Mouse (Mus musculus): Measurements from ENCODE around the gene Nol3.

Gene Nol3

DNA sequence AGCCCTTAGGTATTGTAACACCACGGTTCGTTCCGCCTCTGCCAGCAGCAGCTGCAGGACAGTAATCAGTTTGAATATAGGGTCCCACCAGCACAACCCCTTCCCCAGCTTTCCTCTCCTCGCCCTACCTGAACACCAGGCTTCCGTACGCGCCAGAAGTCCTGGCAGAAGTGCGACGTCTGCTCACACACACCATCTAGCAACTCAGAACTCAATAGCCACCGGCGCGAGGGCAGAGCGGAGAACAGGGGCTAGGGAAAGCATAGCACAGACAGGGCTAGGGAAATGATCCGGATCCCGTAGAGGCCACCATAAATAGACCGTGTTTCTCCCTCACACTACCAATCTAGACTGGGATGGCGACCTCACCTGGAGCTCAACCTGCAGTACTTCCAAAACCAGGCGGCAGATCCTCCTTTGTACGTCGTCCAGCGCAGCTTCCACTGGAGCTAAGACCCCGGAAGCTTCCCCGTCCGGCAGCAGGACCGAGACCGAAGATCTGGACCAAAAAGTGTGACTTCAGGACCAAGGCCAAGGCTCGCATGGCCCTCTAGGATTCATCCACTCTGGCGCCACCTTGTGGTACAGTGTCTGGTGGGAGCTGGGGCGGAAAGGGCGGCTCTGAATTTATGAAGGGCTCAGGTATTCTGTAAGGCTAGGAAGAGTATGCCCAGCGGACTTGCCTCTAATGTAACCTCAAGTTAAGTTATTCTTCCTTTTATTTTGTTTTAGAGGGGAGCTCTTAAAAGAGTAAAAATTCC lies 14.8 kb downstream of the Nol3 start:
- peak; percentile 86 for DNase-seq

DNA sequence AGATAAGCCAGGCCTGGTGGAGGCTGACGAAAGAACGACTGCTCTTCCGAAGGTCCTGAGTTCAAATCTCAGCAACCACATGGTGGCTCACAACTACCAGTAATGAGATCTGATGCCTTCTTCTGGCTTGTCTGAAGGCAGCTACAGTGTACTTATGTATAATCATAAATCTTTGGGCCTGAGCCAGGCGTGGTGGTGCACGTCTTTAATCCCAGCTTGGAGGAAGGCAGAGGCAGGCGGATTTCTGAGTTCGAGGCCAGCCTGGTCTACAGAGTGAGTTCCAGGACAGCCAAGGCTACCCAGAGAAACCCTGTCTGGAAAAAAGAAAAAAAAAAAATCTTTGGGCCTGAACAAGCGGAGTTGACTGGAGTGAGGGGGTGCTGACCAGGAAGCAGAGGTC lies 15.4 kb downstream of the Nol3 start:
- peak; percentile 65 for DNase-seq

DNA sequence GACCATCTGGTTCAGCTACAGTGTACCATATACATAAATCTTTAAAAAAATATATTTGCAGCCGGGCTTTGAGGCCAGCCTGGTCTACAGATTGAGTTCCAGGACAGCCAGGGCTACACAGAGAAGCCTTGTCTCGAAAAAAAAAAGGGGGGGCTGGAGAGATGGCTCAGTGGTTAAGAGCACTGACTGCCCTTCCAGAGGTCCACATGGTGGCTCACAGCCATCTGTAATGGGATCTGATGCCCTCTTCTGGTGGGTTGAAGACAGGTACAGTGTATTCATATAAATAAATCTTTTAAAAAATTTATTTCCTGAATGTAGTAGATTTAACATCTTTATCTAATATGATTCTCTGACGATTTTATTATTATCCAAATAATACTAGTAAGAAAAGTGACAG lies 15.9 kb downstream of the Nol3 start:
- DNase-seq = peak; percentile 56

DNA sequence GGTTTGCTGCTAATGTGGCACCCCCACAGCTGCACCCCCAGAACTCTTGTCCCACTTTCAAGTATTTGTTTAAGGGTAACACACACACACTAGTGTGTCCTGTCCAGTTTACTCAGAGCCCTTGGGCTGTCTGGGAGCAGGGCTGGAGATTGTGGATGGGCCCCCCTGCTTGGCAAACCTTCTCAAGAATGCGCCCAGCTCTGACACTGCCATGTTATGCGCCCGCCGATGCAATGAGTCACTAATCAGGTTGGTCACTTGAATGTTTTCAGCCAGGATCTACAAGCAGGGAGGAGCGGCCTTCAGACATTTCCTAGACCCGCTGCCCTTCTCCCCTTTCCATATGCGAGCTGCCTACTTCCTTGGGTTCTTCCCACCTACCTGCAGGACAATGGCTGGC lies 16.5 kb downstream of the Nol3 start:
- DNase-seq = no peak

DNA sequence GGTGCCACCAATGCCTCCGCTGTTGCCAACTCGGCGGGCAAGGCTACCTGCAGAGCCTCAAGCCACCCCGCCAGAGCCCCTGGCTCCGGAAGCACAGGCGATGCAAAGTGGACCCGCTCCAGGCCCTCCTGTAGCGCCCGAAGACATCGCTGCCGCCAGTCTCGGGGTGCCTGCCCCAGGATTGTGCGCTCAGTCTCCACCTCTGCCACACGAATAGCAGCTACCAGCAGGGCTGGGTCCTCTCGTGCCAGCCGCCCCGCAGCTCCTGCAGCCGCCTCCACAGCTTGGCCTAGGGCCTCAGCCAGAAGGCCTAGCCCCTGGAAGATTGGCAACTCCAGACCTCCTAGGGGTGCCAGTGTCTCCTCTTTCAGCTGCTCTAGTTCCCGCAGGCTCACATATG lies 17.5 kb downstream of the Nol3 start:
- peak; percentile 92 for DNase-seq

DNA sequence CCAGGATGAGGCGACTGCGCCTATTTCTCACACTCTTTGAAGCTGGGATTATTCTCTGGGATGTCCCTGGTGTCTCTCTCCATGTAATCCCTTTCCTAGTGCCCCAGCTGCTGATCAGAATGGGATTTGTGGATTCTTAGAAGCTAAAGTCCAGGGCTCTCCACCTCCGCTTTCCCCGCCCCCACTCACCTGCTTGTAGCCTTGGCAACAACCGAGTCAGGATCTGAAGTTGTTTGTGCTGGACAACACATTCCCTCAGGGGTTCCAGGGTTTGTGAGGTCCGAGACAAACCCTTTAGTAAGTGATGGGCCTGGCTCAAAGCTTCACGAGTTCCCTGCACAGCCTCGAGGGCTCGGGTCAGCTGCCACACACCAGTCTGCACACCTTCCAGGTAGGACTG lies 18.8 kb downstream of the Nol3 start:
- peak; percentile 55 for DNase-seq

DNA sequence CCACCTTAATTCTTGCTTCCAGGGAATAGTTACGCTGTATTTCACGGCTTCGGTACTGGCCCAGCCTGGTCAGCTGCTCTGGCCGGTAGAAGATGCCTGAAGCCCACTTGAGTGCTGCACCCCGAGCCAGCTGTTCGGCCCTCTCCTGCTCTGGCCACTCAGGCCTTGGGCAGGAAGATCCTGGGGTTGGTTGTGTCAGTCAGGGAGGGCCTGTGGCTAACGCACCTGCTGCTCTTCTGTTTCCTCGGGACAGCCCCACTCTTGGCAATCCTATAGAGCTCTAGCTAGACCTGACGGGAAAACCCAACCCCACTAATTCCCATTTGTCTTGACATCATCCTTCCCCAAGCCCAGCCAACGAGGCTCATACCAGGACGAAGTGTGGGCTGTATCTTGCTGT lies 19.3 kb downstream of the Nol3 start:
- no peak for DNase-seq

DNA sequence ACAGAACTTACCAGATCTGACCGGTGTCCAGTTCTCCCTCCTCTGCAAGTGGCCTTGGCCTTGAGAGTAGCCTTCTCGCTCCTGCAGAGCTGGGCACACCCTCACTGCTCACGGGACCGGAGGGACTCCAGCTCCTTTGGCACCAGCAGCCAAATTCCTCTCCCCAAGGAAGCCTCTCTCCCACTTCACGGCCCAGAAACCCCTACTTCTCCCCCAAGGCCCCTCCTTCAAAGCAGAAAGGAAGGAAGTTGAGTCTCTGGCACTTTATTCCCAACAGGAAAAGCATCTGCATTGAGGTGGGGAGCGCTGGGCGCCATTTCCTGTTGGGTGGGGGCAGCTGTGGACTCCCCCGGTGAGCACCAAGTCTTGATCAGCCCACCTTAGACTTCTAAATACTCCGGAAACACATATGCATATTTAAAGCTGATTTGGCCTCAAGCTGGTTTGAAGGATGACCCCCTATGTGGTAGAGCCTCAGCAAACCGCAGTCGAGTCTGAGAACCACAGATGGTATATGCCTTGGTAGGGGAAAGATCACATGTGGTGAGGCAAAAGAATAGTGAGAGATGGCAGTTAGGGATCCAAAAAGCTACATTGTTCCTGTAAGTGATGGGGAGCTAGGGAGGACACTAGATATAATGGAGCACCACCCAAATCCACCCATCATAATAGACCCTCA lies 20.1 kb downstream of the Nol3 start, which contains the start of gene Exoc3l:
Exoc3l (minus strand) TSS at position 207 of the 679 bp plus-strand sequence.
- DNase-seq = peak; percentile 40

DNA sequence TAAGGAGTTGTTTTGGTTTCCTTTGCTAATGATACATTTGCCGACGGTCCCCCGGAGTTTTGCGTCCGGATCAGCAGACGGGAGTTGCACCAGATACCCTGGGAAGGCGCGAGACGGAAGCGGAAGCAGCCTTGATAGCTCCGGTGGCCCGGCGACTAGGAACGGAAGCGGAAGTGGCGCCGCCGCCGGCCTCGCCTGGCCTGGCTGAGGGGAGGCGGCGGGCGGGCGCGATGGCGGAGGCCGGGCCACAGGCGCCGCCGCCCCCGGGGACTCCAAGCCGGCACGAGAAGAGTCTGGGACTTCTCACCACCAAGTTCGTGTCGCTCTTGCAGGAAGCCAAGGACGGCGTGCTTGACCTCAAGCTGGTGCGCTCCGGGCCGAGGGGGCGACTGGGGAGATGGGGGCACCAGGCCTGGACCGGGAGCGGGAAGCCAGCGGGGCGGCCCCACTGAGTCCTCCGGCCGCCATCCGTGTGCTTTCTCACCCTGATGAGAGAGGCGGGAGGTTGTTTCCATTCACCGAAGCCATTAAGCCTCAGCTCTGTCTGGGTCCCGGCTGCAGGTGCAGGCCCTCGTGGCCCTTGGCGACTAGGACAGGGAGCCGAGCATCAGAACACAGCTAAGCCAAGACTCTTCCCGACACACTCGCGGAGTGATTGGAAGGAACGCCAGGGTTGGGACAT lies 21.7 kb downstream of the Nol3 start, which contains the start of gene E2f4:
E2f4 (plus strand) TSS at position 153 of the 682 bp plus-strand sequence.
- DNase-seq = peak; percentile 90

DNA sequence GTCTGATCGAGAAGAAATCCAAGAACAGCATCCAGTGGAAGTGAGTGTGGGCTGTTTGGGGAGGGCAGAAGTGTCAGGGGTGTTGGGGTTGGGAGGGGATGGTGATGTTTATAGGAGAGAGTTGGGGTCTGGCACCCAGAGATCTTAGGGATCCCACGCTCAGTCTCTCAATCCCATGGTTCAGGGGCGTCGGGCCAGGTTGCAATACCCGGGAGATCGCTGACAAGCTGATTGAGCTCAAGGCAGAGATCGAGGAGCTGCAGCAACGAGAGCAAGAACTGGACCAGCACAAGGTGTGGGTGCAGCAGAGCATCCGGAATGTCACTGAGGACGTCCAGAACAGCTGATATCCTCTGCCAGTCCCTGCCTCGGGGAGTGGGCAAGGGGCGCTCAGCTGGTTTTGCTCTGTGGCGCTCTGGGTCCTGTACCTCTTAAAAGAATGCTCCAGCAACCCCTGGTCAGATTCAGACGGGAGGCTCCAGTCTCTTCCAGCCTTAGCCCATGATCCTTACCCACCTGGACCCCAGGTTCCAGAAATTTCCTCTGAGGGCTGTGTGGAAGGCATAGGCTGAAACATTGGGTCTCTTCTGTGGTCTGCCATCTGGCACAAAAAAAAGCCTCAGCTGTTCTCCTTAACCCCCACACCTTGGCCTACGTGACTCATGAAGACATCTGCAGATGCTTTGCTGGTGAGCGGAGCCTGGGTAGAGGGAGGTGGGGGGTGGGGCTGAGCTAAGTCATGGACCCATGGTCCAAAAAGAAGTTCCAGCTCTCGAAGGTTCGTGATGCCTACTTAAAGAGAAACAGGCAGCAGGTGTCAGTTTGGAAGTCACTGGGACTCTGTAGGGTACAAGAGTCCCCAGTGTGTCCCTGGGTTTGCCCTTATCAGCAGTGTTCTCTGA lies 22.7 kb downstream of the Nol3 start:
- peak; percentile 54 for DNase-seq

DNA sequence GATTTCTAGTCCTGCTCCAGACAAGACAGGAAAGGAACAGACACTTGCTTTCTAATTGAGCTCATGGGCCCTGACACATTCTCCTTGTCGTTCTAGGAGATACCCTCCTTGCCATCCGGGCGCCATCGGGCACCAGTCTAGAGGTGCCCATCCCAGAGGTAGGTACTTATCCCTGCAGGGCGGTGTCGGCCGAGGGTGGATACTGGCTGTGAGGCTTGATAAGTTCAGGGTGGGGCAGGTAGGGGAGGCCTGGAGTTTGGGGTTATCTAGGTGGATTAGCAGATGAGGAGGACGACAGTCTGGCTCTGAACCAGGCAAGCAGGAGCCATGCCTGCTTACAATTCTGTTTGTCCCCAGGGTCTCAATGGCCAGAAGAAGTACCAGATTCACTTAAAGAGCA lies 24.0 kb downstream of the Nol3 start:
- no peak for DNase-seq

DNA sequence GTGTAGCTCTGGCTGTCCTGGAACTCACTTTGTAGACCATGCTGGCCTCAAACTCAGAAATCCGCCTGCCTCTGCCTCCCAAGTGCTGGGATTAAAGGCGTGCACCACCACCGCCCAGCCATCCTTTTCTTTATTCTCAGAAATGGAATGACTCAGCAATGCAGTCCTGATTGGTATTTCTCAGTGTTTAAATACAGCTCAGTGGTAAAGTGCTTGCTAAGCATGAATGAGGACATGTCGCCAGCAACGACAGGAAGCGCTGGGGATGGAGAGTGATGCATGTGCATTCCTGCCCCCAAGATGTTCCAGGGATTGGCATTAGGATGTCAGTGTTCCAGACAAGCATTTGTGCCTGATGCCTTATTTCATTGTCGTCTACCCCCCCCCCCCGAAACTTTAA lies 27.5 kb downstream of the Nol3 start:
- no peak for DNase-seq

DNA sequence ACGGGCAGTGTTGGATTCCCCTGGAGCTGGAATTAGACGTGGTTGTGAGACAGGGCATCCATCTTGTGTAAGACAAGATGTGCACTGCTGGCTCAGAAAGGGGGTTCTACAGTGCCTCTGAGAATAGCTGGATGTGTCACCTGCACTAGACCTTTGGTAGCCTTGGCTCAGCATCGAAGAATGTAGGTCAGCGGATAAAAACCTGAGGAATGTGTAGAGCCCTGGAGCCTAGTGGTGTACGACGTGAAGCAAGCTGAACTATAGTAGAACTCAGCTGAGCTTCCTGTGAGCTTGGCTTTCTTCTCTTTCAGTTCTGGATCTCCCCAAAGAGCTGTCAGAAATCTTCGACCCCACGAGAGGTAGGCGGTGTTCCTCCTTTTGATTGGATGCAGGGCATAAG lies 27.9 kb downstream of the Nol3 start:
- DNase-seq = no peak

DNA sequence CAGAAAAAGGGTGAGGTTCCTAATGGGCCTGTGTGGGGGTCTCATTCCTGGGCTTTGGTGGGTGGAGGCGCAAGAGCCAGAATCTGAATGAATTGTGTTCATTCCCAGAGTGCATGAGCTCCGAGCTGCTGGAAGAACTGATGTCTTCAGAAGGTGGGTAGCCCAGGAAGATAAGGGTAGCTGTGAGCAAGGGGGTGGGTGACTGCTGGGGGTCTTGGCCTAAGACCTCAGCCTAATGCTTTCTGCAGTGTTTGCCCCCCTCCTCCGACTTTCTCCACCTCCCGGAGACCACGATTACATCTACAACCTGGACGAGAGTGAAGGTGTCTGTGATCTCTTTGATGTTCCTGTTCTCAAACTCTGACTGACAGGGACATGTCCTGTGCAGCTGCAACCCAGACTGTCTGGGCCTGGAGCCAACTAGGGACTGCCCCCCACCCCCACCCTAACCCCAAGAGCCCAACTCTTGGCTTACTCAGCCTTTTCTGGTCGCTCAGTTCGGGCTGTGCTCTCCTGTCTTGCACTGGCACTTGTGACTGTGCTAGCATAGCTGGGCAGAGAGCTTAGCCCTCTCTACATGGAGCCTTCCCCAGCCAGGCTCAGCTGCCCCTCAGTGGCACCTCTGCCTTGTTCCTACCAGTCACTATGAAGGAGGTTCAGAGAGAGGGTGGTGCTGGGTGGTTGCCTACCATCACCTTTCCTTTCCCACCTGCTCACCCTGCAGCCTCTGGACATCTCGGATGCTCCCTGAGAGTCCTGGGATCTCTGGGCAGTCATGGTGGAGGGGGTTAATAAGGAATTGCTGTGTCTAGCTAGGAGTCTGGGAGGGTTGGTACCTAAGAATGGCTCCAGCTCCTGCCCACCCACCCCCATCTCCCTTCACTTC lies 28.6 kb downstream of the Nol3 start:
- no peak for DNase-seq

DNA sequence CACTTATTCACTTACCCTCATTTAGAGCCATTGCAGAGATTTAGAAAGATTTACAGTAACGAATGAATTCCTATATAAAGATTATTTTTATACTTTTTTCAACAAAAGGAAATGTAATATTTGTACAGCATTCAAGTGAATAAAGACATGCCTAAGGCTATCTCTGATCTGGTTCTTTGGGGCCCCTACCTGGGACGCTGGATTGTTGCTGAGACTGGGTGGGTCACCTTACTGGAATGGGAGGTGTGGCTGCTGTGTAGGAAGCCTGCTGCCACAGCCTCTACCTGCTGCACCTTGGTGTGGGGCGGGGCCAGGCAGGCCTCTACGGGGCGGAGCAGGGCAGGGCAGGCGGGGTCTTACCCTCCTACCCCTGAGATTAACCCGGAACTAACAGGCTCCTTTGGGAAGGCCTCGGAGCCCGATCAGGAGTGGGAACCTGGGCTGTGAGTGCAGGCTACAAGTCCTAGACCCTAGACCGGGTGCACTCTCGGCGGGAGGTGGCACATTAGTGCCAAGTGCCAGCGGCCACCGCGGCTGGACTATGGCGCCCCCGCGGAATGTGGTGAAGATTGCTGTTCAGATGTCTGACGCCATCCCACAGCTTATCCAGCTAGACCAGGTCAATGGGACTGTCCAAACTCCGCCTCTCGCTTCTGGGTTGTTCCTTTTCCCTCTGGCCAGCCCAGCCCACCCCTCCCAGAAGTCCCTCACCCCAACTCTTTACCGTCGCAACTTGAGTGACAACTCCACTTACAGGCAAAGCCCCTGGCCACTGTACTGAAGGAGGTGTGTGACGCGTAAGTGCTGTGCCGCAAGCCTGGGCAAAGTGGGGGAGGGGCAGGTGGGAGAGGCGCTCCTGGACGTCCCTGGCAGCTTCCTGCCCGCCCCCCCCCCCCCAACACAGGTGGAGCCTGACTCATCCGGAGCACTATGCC lies 29.5 kb downstream of the Nol3 start, which contains the start of gene Elmo3:
Elmo3 (plus strand) TSS at position 391 of the 935 bp plus-strand sequence.
- DNase-seq = peak; percentile 85

DNA sequence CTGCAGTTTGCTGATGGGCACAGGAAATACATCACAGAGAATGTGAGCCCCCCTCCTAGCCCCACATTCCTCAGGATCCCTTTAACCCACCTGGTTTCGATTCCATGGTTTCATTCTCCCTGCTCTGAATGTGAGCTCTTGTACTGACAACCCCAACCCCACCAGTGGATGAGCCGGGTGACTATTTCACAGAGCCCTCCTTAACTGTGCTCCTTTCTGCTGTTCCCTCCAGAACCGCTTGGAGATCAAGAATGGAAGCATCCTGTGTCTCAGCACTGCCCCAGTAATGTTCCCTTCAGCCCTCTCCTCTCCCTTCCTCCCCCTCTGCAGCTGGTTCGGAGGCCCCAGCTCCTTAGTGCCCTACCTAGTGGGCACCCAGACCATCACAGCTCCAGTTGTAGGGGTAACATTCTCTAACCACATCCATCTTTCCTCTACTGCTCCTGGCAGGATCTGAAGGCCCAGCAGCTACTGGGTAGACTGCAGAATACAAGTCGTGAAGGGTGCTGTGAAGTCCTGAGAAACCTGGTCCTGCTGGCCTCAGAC lies 30.3 kb downstream of the Nol3 start:
- DNase-seq = peak; percentile 56

DNA sequence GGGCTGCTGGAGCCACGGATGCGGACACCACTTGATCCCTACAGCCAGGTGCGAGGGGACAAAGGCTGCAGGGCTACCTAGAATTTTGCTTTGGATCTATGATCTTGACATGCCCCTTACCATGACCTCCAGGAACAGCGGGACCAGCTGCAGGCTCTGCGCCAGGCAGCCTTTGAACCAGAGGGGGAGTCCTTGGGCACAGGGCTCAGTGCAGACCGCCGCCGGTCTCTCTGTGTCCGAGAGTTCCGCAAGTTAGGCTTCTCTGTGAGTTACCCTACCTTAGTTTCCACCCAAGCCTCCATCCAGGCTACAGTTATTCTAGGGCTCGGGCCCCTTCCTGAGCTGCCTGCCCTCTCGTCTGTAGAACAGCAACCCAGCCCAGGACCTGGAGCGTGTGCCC lies 31.7 kb downstream of the Nol3 start:
- DNase-seq = peak; percentile 60

DNA sequence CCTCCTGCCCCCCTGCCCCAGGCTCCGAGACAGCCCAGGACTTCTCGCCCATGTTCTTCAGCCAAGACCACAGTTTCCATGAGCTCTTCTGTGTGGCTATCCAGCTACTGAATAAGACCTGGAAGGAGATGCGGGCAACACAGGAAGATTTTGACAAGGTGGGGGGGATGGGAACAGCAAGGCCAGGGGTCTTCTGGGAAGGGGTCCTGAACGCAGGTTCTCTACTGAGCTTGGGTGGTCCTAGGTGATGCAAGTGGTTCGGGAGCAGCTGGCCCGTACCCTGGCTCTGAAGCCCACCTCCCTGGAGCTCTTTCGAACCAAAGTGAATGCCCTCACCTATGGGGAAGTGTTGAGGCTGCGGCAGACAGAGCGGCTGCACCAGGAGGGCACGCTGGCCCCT lies 32.5 kb downstream of the Nol3 start:
- DNase-seq = peak; percentile 69

DNA sequence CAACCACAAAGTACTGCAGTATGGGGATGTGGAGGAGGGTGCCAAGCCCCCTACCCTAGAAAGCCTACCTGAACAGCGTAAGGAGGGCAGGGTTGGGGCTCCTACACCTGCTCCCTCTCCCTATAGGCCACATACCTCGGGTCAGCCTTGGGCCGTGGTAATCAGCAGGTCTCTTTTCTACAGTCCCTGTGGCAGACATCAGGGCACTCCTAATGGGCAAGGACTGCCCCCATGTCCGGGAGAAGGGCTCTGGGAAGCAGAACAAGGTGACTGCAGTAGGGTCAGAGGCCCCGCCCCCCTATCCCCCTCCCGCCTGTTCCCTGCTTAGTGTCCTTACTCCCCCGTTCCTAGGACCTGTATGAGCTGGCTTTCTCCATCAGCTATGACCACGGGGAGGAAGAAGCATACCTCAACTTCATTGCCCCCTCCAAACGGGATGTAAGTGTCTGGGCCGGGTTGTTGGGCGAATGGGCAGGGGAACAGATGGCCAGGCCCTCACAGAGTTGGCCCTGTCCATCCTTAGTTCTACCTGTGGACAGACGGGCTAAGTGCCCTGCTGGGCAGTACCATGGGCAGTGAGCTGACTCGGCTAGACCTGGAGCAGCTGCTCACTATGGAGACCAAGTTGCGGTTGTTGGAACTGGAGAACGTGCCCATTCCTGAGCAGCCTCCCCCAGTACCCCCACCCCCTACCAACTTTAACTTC lies 33.4 kb downstream of the Nol3 start:
- peak; percentile 98 for DNase-seq
